Mouse (Mus musculus): ENCODE results near the gene Acad10. TPM values are rescaled to one million over a fixed set of nuclear protein-coding genes. Genes with fewer than 3 reads are reported as not detected.
"Not testable (repeated sequence)": the region's sequence is repeated elsewhere in the genome, so short reads cannot be mapped to it uniquely, and the experiment has no call there.

Gene Acad10
- polyA plus RNA-seq, 1 experiment from 2014 or later: 1.7 TPM

DNA sequence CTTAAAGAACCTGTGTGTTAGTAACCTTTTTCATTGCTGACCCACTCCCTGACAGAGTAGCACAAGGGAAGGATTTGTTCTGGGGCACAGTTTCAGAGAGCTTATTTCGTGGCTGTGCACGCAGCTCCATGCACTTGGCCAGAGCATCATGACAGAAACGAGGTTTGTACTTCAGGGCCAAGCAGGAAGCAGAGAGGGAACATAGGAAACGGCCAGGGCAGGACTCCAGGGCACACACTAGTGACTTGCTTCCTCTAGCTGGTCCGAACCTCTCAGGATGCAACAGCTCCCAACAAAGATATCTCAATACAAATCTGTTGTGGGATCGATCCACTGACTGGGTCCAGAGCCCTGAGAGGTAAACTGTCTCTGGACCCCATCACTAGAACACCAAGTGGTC lies 3.4 kb downstream of the Acad10 start:
- WGBS: 51% methylated on average over 6 of the region's 6 CpGs
- H3K4me3 ChIP-seq; H3K27me3 ChIP-seq (replicated peaks); H3K4me2 ChIP-seq; H3K36me3 ChIP-seq; H3K9ac ChIP-seq; ATAC-seq (ENCODE audit: extremely low read depth, insufficient number of reproducible peaks, low FRiP score, low TSS enrichment); H3K9me3 ChIP-seq; H3K27ac ChIP-seq (replicated peaks): not testable (repeated sequence)
- peaks cover 13% of the 10 kb centered on the region for H3K4me1 ChIP-seq

GRCm38 (mm10) chr5:121654526-121654925 lies 5.8 kb downstream of the Acad10 start:
- H3K4me2 ChIP-seq: no peak overlapping the region
- H3K36me3 ChIP-seq: no peaks in the 10 kb centered on the region
- WGBS: 77% methylated on average over 4 of the region's 4 CpGs
- no peak overlapping the region for H3K9ac ChIP-seq
- no peak overlapping the region for H3K4me3 ChIP-seq
- H3K27me3 ChIP-seq (replicated peaks): no peaks in the 10 kb centered on the region
- H3K4me1 ChIP-seq: peaks cover 2% of the 10 kb centered on the region; the same call in 1 of the 2 replicates
- no peak overlapping the region for H3K27ac ChIP-seq (replicated peaks)
- H3K9me3 ChIP-seq: no peaks in the 10 kb centered on the region
- ATAC-seq (ENCODE audit: extremely low read depth, insufficient number of reproducible peaks, low FRiP score, low TSS enrichment): no peak

DNA sequence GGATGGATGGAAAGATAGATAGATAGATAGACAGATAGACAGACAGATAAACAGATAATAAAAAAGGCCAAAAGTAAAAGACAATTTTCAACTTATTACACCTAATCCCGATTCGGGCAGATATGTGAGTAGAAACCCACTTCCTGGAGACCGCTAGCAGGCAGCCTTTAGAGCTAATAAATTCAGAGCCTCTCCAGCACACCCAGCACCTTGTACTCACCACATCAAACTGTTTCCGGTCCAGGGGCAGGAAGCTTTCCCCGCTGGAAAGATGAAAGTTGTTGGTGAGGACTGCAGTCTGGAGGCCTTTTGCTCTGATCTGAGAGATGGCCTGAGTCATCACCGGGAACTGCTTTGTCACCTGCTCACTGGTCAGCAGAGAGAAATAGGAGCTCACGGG lies 11.2 kb downstream of the Acad10 start:
- Histone ChIP-seq H3K27ac (replicated peaks) (no peak overlapping the region), H3K4me1 (no peaks in the 10 kb centered on the region), H3K27me3 (replicated peaks) (no peaks in the 10 kb centered on the region), H3K4me3 (no peak overlapping the region), H3K9ac (no peak overlapping the region), H3K36me3 (no peaks in the 10 kb centered on the region), H3K9me3 (no peaks in the 10 kb centered on the region), H3K4me2 (no peak overlapping the region)
- whole genome bisulfite sequencing: 78% methylated on average over 7 of the region's 7 CpGs
- no peak for ATAC-seq (ENCODE audit: extremely low read depth, insufficient number of reproducible peaks, low FRiP score, low TSS enrichment)

- Histone ChIP-seq H3K9ac (no peak overlapping the region), H3K9me3 (no peaks in the 10 kb centered on the region), H3K4me3 (no peak overlapping the region), H3K27ac (replicated peaks) (no peak overlapping the region), H3K4me1 (no peaks in the 10 kb centered on the region), H3K27me3 (replicated peaks) (no peaks in the 10 kb centered on the region), H3K36me3 (no peaks in the 10 kb centered on the region), H3K4me2 (no peak overlapping the region)
- 81% methylated on average over 9 of the region's 9 CpGs for WGBS
- ATAC-seq (ENCODE audit: extremely low read depth, insufficient number of reproducible peaks, low FRiP score, low TSS enrichment): no peak
These were observed 20.7 kb downstream of the Acad10 start for GRCm38 (mm10) chr5:121639601-121640000.

GRCm38 (mm10) chr5:121637296-121637695 lies 23.0 kb downstream of the Acad10 start:
- 77% methylated on average over 6 of the region's 6 CpGs for WGBS
- Histone ChIP-seq H3K9me3 (no peaks in the 10 kb centered on the region), H3K27ac (replicated peaks) (no peak overlapping the region), H3K4me2 (no peak overlapping the region), H3K4me1 (no peaks in the 10 kb centered on the region), H3K36me3 (no peaks in the 10 kb centered on the region), H3K4me3 (no peak overlapping the region), H3K9ac (no peak overlapping the region), H3K27me3 (replicated peaks) (no peaks in the 10 kb centered on the region)
- ATAC-seq (ENCODE audit: extremely low read depth, insufficient number of reproducible peaks, low FRiP score, low TSS enrichment): no peak

GRCm38 (mm10) chr5:121634668-121635067 lies 25.6 kb downstream of the Acad10 start:
- ATAC-seq (ENCODE audit: extremely low read depth, insufficient number of reproducible peaks, low FRiP score, low TSS enrichment): no peak
- Histone ChIP-seq H3K4me2 (no peak overlapping the region), H3K36me3 (no peaks in the 10 kb centered on the region), H3K9me3 (no peaks in the 10 kb centered on the region), H3K9ac (no peak overlapping the region), H3K4me3 (no peak overlapping the region), H3K27me3 (replicated peaks) (no peaks in the 10 kb centered on the region), H3K4me1 (no peaks in the 10 kb centered on the region), H3K27ac (replicated peaks) (no peak overlapping the region)
- 82% methylated on average over 5 of the region's 5 CpGs for WGBS

DNA sequence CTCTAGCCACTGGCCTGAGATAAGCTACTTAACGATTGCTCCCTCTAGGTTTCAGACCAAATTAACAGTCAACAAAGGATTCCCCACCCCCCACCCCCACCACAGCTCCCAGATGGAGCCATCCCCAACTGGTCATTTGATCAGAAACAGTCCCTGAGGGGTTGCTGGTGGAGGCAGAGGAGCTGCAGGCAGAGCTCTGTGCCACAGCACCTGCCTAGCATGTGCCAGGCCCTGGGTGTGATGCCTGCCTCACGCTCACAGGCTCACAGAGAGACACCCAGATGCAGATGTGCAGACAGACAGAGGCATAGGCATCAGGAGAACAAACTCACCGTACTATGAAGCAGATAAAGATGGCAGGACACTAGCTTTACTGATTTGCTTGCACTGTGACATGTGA lies 27.5 kb downstream of the Acad10 start:
- no peak for ATAC-seq (ENCODE audit: extremely low read depth, insufficient number of reproducible peaks, low FRiP score, low TSS enrichment)
- H3K9ac ChIP-seq: no peak overlapping the region
- no peak overlapping the region for H3K4me3 ChIP-seq
- no peaks in the 10 kb centered on the region for H3K9me3 ChIP-seq
- no peak overlapping the region for H3K4me2 ChIP-seq
- H3K27me3 ChIP-seq (replicated peaks): no peaks in the 10 kb centered on the region
- WGBS: 34% methylated on average over 3 of the region's 3 CpGs
- no peaks in the 10 kb centered on the region for H3K36me3 ChIP-seq
- no peaks in the 10 kb centered on the region for H3K4me1 ChIP-seq
- no peak overlapping the region for H3K27ac ChIP-seq (replicated peaks)

DNA sequence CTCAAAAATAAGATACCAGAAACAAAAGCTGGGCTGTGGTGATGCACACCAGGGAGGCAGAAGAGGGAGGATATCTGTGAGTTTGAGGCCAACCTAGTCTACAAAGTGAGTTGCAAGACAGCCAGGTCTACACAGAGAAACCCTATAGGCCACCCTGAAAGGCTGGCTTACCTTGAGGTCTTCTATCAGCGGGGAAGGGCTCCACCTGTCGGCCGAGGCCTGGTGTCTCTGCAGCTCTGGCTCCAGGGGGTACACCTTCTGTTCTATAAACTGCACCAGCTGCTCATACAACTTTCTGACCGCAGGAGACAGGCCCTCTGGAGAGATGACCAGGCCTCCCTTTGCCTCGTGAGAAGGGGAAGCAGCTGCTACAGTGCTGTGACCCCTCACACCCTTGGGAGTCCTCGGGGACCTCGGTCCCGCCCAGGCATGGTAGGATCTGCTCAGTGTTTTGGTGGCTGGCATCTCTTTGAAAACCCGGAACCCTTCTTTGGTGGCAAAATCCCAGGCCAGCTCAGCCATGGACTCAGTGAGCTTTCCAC lies 29.1 kb downstream of the Acad10 start:
- ATAC-seq (ENCODE audit: extremely low read depth, insufficient number of reproducible peaks, low FRiP score, low TSS enrichment); H3K4me3 ChIP-seq; H3K4me2 ChIP-seq; H3K9ac ChIP-seq; H3K27me3 ChIP-seq (replicated peaks); H3K27ac ChIP-seq (replicated peaks); H3K36me3 ChIP-seq; H3K9me3 ChIP-seq; H3K4me1 ChIP-seq: not testable (repeated sequence)
- WGBS: 54% methylated on average over 9 of the region's 9 CpGs

DNA sequence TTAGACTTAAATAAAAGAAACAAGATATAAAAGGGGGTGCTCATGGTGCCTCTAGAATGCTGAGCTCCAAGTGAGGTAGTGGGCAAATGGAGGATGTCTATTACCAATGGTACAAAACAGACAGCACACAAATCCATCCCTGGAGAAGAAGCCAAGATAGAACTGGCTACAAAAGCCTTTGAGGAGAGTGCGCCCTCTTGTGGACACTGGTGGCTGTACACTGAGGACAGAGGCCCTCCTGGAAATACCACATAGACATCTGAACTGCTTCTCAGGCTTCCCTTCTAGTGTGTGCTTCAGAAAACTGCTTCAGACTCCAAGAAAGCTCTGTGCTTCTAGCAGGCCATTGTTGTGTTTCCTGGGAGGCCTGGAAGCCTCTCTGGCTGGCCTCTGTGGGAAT lies 32.4 kb downstream of the Acad10 start:
- no peak overlapping the region for H3K4me3 ChIP-seq
- no peaks in the 10 kb centered on the region for H3K27me3 ChIP-seq (replicated peaks)
- WGBS: 4% methylated on average over 1 of the region's 1 CpGs
- H3K36me3 ChIP-seq: no peaks in the 10 kb centered on the region
- H3K27ac ChIP-seq (replicated peaks): no peak overlapping the region
- no peaks in the 10 kb centered on the region for H3K4me1 ChIP-seq
- no peak overlapping the region for H3K9ac ChIP-seq
- no peak for ATAC-seq (ENCODE audit: extremely low read depth, insufficient number of reproducible peaks, low FRiP score, low TSS enrichment)
- no peak overlapping the region for H3K4me2 ChIP-seq
- H3K9me3 ChIP-seq: no peaks in the 10 kb centered on the region

- H3K27ac ChIP-seq (replicated peaks): no peak overlapping the region
- H3K4me3 ChIP-seq: no peak overlapping the region
- H3K4me2 ChIP-seq: no peak overlapping the region
- H3K9ac ChIP-seq: no peak overlapping the region
- no peak for ATAC-seq (ENCODE audit: extremely low read depth, insufficient number of reproducible peaks, low FRiP score, low TSS enrichment)
- H3K36me3 ChIP-seq: no peaks in the 10 kb centered on the region
- H3K9me3 ChIP-seq: no peaks in the 10 kb centered on the region
- H3K4me1 ChIP-seq: peaks cover 12% of the 10 kb centered on the region
- H3K27me3 ChIP-seq (replicated peaks): no peaks in the 10 kb centered on the region
- 82% methylated on average over 3 of the region's 3 CpGs for WGBS
These were observed 37.1 kb downstream of the Acad10 start for GRCm38 (mm10) chr5:121623241-121623640.

DNA sequence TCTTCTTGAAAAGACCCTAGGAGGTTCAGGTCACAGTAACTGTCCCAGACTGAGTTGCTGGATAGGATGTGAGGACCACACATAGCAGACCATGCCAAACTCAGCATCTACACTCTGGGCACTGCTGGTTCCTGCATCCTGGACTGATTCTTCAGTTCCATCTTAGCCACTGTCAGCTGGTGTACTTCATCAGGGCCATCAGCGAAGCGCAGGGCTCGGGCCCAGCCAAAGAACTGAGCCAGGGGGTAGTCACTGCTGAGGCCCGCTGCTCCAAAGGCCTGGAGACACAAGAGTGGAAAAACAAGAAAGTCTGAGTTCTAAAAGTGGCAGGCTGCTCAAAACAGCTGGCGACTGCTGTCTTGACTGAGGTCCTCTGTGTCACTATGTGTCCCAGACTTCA lies 39.2 kb downstream of the Acad10 start:
- Histone ChIP-seq H3K9ac (no peak overlapping the region), H3K27ac (replicated peaks) (no peak overlapping the region), H3K4me1 (peaks cover 17% of the 10 kb centered on the region), H3K36me3 (no peaks in the 10 kb centered on the region), H3K9me3 (no peaks in the 10 kb centered on the region), H3K4me2 (no peak overlapping the region), H3K27me3 (replicated peaks) (no peaks in the 10 kb centered on the region), H3K4me3 (no peak overlapping the region)
- 89% methylated on average over 5 of the region's 5 CpGs for WGBS
- no peak for ATAC-seq (ENCODE audit: extremely low read depth, insufficient number of reproducible peaks, low FRiP score, low TSS enrichment)

DNA sequence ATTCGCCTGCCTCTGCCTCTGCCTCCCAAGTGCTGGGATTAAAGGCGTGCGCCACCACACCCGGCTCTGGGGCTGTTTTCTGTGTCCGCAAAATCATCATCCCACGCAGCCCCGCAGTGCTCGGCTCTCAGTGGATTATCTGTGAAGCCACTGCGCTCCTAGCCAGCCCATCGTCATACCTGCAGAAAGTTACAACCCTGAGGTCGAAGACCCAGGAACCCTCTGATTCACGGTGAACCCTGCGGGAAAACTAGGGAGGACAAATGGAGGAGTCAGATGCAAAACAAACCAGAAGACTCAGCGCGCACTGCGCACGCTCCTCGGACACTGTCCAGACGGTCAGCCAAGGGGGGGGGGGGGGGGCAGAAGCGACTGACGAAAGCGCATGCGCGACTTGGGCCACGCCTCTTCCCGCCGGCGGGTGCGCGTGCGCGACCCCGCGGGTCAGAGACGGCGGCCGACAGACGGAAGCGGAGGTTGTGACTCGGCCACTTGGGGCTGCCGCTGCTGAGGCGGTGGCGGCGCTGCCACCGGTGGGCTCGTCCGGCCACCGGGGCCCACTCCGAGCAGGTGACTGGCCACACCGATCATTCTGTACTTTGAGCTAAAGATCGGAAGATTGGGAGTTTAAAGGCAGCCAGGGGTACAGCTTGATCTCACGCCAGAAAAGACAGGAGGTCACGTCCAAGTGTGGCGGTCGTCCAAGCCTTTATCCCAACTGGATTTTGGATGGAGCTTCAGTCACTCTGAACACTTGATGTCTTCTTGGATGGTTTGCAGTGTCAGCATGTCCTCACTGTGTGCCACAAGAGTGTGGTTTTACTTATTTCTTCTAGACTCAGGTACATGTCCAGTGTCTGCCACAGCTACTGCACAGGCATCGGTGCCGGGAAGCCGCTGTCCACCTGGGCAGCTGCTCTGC lies 41.5 kb downstream of the Acad10 start, which contains the start of gene Acad12:
Gene Acad12 (minus strand): TSS at position 347 of the 922 bp plus-strand sequence.
- Histone ChIP-seq H3K4me1 (peaks cover 17% of the 10 kb centered on the region), H3K27ac (replicated peaks) (peak within 1 kb of the TSS; percentile 90), H3K4me3 (peak within 1 kb of the TSS; percentile 86), H3K9ac (peak within 1 kb of the TSS; percentile 92), H3K4me2 (peak within 1 kb of the TSS; percentile 75), H3K27me3 (replicated peaks) (no peaks in the 10 kb centered on the region), H3K36me3 (no peaks in the 10 kb centered on the region), H3K9me3 (no peaks in the 10 kb centered on the region)
- ATAC-seq (ENCODE audit: extremely low read depth, insufficient number of reproducible peaks, low FRiP score, low TSS enrichment): peak; percentile 79
- WGBS: under 1% methylated on average over 57 of the region's 58 CpGs
